Mouse (Mus musculus): ENCODE measurements around the gene Adora2a.
"Not testable (repeated sequence)": the region's sequence is repeated elsewhere in the genome, so short reads cannot be mapped to it uniquely, and the experiment has no call there.

Gene Adora2a

DNA sequence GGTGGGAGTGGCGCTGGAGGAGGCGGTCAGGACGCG, at the start of gene Adora2a:
Adora2a (plus strand) TSS at position 6 of the 36 bp plus-strand sequence.
- DNase-seq (ENCODE audit: low read depth), result no peak

DNA sequence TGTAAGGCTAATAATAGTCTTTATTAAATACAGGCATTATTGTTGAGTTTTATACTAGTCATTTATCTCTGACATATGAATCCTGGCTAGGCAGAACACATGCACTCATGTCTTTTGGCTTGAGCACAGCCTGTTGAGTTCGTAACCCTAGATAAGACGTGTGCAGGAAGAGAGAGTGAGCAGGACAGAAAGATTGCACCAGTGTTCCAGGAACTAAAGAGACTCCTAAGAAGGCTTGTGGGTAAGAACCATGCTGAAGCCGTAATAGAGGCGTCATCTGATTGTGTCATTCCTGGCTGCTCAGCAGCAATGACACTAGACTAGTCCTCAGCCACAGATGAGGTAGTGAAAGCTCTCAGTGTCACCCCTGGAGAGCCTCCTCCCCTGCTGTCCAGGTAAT, 43.7 kb upstream of the Adora2a start:
- DNase-seq (ENCODE audit: low read depth), result no peak

DNA sequence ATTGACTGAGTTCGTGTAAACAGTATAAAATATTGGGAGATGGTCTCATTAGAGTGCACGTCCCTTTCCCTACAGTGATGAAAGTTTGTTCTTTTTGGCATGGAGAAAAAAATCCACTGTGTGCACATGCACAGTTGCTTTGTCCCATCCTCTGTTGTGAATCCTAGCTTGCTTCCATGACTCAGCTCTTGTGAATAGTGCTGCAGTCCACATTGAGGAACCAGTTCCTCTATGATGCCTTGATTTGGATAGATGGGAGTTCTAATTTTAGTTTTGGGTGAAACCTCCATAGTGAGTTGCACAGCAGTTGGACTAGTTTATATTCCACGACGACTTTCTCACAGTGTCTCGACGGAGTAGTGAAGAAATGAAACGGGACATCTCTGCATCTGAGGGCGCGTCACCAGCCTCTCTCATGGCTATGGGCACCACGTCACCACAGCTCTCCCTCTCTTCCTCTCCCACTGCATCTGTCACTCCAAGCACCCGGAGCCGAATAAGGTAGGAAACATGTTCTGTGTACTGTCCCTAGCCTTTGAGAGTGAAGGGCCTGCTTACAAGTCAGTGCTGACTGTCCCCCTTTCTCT, 40.2 kb upstream of the Adora2a start:
- DNase-seq (ENCODE audit: low read depth), result no peak

DNA sequence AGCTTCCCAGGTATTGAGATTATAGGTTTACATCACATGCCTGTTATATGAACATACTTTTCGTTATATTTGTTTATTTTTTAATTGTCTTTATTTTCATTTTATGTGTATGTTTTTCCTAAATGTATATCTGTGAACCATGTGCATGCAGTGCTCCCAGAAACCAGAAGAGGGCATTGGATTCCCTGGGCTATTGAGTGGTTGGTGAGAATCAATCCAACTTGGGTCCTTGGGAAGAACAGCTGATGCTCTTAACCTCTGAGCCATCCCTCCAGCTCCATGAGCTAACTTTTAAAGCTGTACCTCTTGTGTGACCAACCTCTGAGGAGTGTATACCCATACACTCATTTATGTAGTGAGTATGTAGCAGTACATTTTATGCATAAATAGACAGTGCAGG, 39.2 kb upstream of the Adora2a start:
- DNase-seq (ENCODE audit: low read depth), result peak; percentile 51

DNA sequence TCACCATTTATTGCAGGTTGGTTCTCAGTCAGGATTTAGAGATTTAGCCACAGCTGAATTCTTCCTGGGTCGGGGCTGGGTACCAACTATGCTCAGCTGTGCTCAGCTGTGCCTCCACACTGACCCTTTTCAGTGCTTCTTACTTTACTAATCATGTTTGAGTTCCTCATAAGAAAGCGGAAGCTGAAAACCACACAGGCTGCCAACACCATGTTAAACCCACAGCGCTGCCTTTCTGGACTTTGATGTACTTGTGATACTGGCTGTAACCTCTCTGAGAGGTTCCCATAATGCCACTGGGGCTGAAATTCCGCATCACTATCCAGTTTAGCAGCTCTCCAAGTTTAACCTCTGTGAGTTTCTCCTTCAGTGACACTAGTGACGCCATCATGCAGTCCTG, 34.0 kb upstream of the Adora2a start:
- DNase-seq (ENCODE audit: low read depth), result no peak

DNA sequence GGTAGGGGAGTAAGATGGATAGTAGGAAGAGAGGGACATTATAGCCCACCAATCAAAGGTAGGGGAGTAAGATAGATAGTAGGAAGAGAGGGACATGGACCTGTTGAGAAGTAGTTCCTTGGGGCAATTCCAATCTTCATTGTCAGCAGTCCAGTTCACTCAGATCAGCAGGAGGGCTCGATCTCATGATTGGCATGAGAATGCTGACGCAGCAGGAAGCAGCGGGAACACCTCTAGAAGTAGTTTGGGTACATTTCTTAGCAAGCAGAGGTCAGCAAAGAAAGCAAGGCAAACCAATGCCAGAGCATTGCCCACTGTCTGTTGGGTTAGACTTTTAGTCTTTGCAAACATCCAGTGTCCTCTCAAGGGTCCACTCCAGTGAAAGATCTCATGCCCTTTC, 32.9 kb upstream of the Adora2a start:
- no peak for DNase-seq (ENCODE audit: low read depth)

DNA sequence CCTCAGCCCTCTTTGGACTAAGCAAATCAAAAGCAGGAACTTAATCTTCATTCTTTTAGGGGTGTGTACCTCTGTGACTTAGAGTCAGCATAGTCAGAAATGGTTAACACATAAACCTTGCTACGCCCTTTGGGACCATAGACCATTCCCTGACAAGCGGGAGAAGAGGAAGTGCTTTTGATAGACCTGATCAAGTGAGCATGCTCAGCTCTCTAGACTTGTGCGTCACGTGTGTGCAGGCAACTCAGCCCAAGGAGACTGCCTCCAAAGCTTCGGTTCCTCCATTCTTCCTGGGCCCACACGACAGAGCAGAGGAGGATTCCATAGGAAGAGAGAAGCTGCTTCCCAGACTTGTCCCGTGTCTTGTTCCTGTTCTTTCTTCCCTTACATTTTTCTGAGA, 28.1 kb upstream of the Adora2a start:
- no peak for DNase-seq (ENCODE audit: low read depth)

DNA sequence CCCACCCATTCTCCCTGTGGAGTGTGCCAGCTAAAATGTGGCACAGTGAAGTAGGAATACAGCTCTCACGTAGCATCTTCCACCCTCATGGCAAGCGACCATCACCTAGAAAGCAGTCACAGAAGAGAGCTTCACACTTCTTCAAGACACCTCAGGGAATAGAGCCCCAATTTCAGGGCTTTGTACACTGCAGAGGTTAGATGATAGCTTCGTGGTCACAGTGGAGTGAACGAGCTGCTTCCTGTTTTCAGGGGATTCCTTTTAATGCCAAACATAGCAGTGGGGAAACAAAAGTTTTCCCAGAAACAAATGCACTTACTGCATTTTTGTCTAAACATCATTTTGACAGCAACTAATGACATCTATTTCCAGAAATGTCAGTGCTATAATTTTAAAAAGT, 27.3 kb upstream of the Adora2a start:
- no peak for DNase-seq (ENCODE audit: low read depth)

DNA sequence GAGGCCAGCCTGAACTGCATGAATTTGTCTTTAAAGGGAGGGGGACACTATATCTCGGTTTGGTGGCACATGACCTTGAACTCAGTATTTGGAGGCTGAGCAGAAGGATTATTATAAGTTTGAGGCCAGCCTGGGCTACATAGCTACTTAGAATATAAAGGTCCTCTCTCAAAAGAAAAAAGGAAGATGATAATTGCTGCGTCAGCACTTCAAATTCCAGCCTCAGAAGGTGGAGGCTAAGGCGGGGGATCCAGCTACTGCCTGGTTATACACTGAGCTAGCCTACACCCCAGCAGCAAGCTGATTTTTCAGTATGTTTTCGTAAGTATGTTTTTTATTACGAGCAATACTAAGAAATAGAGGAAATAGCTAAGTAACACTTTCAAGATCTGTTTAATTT, 26.0 kb upstream of the Adora2a start:
- DNase-seq (ENCODE audit: low read depth), result no peak

DNA sequence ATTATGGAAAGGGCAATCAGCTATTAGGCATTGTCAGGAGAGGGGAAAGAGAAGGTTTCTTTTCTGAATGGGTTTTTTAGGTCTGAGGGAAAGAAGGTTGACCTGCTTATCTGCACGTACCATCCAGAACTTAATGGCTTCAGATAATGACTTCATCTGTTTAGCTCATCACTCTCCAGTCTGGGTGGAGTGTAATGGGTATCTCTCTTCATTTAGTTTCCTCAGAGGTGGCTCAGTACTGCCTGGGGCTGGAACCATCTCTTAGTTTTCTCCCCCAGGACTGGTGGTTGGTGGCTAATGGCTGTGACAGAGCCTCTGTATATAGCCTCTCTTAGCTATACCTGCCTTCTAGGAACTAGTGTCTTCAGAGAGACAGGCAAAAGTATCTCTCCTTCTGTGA, 25.3 kb upstream of the Adora2a start:
- DNase-seq (ENCODE audit: low read depth), result no peak

DNA sequence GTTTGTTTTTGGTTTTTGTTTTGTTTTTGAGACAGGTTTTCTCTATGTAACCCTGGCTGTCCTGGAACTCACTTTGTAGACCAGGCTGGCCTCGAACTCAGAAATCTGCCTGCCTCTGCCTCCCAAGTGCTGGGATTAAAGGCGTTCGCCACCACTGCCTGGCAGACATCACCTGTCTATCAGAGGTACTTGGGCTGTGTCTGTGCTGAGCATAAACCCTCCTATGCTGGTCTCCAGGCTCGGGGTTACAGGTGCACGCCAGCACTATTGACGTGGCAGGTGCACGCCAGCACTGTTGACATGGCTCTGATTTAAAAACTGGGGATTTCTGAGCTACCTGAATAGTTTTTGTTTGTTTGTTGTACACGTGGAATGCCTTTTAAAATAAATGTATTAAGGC, 24.5 kb upstream of the Adora2a start:
- DNase-seq (ENCODE audit: low read depth), result not testable (repeated sequence)

DNA sequence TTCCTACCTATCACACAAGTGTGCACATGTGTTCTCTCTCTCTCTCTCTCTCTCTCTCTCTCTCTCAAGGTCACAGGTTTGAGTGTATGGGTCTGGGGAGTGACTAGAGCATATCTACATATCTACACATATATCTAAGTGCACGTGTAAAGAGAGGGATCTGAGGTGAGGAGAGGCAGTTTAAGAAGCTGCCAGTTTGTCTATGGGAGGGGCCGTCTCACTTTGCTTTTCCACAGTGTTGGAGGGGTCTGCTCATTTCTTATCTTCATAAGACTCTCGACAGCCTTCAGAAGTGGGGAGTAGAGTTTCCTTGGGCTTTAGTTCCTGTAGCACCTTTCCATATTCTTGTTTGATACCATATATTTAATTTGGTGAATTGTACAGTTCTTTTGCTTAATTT, 23.4 kb upstream of the Adora2a start:
- no peak for DNase-seq (ENCODE audit: low read depth)

DNA sequence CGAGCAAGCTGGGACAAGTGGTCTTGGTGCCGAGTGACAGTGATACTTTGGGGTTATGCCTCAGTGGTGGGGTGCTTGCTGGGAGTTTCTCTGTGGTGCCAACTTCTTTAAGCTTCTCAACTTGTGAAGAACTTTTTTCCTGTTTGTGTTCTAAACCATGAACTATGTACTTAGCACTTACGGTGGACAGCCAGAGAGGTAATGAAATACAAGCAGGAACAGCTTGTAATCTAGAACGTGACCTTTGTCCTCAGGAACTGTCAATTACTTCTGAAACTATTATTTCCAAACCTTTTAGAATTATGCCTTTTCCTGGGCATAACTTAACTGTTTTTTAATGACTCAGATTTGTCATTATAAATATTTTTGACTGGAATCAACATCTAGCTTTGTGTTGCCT, 22.3 kb upstream of the Adora2a start:
- no peak for DNase-seq (ENCODE audit: low read depth)

DNA sequence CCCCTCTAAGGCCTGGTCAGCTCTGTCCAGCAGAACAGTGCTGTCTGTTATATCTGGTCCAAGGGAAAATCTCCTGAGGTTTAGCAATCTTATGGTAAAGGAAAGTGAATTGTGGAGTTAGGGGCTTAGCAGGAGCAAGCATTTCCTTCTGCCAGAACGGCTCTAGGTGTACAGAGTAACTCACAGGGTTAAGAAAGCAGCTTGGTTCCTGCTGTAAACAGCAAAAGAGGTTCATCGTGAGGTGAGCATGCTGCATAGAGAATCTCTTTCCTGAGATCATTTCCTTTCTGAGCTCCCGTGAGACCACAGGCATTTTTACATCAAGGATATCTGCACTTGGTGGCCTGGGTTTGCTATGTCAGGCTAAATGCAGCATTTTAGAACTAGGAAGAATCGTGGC, 21.8 kb upstream of the Adora2a start:
- DNase-seq (ENCODE audit: low read depth), result no peak

DNA sequence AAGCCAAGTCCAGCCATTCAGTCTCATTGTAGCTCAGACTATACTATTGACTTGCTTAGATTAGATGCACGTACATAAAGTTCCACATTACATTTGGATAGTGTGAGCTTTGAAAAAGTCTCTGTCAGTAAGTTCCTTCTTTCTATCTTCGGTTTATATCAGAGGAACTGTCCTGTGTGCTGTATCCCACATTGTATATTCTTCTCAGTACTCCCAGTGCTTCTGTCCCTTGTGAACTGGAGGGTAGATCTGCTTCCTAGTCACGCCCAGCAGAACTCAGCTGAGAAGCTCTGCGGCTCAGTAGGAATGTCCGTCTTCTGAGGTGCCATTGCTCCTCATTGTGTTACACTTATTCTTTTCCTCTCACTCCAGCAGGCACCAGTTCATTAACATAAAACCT, 18.1 kb upstream of the Adora2a start:
- no peak for DNase-seq (ENCODE audit: low read depth)

DNA sequence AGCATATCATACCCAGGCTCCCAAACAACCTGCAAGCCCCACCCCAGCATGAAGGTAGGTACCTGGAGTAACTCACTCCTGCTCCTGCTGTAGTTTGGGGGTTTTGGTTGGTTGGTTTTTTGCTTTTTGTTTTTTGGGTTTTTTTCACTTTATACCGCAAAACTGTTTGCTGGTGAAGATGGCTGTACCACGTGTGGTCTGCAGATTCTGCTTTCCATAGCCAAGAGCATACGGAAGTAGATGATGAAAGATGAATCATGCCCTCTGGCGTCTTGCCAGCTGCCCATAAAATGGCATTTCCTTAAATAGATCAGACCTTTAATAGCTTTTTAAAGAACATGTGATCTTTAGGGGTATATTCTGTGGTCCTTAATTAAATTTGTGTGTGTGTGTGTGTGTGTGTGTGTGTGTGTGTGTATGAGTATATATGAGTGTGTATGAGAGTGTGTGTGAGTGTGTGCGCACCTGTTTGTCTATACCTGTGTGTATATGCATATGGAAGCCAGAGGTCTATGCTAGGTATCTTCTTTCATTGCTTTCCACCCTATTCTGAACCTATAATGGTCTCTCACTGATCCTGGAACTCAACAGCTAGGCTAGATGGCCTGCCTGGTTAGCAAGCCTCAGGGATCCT, 16.8 kb upstream of the Adora2a start:
- DNase-seq (ENCODE audit: low read depth), result peak; percentile 93

DNA sequence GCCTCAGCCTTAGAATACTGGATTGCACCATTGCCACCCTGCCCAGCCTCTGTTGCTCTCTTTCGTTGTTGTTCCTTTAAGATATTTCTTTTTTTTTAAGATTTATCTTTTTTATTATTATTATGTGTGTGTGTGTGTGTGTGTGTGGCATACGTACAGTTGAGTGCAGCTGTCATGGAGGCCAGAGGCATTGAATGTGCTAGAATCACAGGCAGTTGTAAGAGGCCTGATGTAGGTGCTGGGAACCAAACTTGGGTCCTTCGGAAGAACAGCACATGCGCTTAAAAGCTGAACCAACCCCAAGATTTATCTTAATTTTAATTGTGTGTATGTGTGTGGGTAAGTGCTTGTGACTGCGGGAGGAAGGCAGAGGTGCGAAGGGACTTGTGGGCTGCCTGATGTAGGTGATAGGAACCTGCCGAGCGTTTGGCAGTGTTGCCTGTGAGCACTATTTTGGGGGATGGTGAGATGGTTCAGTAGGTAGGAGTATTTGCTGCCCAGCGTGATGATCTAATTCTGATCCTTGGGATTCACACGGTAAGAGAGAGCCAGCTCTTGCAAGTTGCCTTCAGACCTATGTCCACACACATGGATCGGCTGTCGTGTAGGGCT, 15.4 kb upstream of the Adora2a start:
- no peak for DNase-seq (ENCODE audit: low read depth)

DNA sequence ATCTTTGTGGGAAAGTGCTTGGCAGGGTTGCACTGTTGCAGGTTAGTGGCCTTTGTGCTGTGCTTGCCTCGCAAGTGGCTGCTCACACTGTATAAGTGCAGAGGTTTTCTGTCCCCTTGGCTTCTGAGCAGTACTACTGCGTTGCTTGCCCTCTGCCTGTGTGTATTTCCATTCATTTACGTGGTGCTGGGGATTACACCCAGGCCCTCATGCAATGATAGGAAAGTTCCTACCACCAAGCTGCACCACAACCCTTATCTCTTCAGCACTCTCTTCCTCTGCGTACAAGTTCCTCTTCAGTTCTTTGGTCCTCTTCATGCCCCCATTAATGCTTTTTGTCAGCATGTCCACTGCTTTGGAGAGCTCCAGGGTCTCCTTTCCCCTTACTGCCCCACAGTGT, 14.7 kb upstream of the Adora2a start:
- DNase-seq (ENCODE audit: low read depth), result no peak

DNA sequence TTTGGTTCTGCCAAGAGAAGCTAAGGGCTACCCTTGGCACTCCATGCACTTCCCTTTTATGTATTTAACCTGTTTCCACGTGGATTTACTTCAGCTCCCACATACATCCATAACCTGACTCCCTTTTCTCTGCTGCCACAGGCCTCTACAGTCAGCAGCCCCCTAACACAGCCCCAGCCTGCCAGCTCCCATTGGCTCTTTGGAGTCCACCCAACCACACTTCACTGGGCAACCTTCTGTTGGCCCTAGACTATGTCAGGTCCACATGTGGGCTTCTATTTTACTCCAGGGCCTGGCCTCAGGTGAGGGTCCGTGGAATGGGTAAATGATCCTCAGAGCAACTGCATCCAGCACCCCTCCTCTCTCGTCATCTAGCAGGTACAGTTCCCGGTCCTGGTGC, 14.1 kb upstream of the Adora2a start:
- DNase-seq (ENCODE audit: low read depth), result no peak

DNA sequence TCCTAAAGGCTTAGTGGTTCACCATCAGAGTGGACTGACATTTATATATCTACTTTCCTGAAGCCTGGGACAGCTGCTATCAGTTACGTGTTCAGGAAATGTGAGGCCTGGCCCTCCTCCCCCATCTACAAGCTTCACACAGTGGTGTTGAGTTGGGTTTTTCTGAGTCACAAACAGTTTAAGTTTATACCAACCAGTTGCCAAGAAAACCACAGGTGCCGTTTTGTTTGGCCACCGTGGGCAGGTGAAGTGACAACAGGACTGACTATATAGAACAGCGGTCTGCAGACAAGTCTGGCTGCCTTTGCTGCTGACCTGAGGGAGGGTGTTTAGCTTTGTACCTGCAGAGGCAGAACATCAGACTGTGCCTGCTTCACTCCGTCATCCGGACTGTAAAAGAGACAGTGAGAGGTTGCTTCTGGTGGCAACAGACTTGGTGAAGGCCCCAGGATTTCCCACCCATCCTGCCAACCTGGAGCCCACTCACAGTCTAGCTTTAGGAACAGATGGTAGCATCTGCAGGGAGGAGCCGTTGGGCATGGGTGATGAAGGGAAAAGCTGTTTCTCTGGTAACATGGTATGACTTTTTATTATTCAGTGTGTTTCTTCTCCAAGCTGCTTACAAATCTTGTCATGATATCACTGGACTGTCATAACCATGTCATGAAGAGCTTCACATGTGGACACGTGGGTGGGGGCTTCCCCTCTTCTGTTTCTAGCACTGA, 13.2 kb upstream of the Adora2a start:
- DNase-seq (ENCODE audit: low read depth), result no peak

DNA sequence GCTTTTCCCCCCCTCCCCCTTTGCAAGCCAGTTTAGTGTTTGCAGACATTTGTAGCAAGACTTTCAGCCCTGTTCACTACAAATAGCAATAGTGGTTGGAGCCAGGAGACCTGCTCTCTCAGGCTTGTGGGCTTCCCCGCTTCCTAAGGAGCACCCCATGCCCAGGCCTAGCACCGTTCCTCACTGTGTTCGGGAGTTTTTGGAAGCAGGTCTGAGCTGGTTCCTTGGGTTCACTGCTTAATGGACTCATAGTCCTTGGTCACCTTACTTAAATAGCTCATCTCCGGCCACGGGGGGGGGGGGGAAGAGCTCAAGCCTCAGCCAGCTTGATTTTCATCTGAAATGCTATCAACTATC, 12.7 kb upstream of the Adora2a start:
- no peak for DNase-seq (ENCODE audit: low read depth)

DNA sequence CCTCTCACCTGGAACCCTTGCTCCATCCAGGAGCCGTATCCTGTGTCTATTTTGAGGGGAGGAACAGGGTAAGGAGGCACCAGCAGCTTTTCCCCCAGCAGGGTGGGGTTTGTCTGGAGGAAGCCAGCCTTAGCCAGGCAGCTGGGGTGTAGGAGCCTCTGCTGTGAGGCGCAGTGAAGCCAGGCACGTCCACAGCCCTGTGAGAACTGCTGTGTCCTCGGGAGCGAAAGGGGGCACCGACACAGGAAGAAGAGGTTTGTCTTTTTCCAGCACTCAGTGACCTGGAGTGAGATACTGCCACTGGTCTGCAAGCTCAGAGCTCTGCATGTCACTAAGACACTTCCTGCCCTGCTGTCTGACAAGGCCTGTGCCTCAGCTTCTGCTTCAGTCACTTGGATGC, 12.3 kb upstream of the Adora2a start:
- no peak for DNase-seq (ENCODE audit: low read depth)

DNA sequence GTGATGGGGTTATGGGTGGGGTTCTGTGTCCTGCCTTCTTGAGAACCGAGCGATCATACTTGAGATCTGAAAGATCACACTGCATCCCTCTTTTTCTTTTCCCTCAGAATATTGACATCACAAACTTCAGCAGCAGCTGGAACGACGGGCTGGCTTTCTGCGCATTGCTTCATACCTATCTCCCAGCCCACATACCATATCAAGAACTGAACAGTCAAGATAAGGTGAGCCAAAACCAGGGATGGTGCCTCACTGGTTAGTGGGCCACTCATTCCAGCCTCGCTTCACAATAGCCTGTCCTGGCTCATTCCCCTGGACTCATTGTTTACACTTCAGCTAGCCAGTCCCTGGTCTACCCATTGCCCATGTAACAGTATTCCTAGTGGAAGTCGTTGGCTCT, 9.5 kb upstream of the Adora2a start:
- no peak for DNase-seq (ENCODE audit: low read depth)

DNA sequence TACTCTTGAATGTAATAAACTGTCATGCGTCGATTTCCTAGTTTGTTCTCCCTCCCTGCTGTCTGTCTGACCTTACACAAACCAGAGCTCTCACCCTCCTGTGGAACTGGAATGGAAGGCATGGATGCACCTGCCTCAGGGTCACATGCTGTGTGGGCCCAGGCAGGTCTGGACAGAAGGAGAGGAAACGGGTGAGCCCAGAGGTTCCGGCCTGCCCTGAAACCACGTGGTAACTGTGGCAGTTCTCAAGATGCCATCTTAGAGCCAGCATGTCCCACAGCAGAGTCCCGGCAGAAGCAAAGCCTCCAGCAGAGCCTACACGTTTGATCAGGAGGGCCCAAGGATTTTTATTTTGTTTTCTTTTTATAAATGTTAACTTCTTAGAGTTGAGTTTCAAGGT, 4.3 kb upstream of the Adora2a start:
- no peak for DNase-seq (ENCODE audit: low read depth)

Measured in NIH3T3 (cell line).